Mouse (Mus musculus): ENCODE results near the gene Slc44a5.

Gene Slc44a5

DNA sequence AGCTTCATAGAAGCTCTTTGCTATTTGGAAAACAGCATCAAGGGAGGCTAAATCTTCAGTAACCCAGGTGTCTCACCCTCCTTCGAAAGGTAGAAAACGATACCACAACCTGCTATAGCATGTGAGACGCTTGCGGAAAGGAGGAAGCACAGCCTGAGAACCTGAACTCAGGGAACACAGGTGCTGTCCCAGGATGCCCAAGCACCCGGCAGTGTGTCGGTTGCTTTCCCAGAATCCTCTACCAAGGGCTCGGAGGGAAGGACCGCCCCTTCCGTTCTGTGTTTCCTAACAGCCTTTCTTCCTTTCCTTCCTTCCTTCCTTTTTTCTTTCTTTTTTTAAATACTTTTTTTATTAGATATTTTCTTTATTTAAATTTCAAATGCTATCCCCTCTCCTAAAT lies 326.8 kb downstream of the Slc44a5 start:
- DNase-seq (ENCODE audit: low read depth), result no peak

- DNase-seq (ENCODE audit: low read depth), result peak; percentile 1
These were observed 327.9 kb downstream of the Slc44a5 start for GRCm38 (mm10) chr3:154301102-154301501.

DNA sequence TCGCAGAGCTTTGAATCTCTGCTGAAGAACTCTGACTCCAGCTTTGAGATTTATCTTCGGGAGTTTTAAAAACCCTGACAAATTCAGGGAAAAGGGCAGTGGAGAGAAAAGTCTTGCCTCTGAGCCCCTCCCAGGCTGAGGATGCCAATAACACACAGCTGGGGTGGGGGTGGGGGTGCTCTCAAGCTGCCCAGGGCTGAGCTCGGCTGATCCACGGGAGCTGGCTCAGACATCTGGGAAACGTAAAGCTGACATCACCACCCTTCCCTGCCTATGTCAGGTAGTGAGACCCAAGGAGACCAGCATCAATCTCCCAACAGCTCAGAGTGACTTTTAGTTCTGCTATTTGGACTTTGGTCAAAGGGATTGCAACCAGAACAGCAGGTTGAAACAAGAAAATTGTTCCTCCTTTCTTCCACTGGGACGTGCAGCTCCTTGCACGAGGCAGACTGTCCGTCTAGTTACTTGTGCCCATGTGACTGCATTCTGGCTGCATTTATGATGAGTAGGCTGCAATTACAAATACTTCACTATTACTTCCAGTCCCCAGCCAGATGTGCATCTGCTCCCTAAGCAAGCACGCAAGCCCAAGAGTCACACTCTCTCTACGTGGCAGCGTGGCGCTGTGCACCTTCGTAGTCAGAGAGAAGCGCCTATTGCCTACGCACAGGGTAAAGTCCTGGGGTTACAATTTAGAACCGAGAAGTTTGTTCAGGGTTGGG lies 332.1 kb downstream of the Slc44a5 start:
- DNase-seq (ENCODE audit: low read depth), result no peak

GRCm38 (mm10) chr3:154317651-154318248 lies 344.5 kb downstream of the Slc44a5 start:
- DNase-seq (ENCODE audit: low read depth), result no peak

Data from induced T-regulatory cell, adult 2 months (primary cell).